Mouse (Mus musculus) B cell, adult 2 months (primary cell): Measurements from ENCODE around the gene Tlk2.
A peak's percentile ranks its signal among the peaks of the same experiment; 100 is the strongest.

Source experiments
- DNase-seq, 2 experiments: peaks; one replicate each; pipeline ENCODE4 v3.0.0; 2022

Gene Tlk2

GRCm38 (mm10) chr11:105317769-105318168 lies 139.2 kb downstream of the Tlk2 start:
- no peak for DNase-seq

DNA sequence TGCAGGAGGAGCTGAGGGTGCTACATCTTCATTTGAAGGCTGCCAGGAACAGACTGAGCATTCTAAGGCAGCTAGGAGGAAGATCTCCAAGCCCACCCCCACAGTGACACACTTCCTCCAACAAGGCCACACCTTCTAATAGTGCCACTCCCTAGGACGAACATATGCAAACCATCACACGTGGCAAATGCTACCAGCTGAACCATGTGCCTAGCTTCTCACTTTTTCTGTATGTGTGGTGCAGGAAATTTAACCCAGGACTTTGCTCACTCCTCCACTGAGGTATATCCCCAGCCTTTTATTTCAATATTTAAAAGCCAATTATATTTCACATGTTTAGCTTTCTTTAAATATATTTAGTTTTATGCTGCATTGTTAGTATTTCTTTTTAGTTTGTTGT lies 142.5 kb downstream of the Tlk2 start:
- DNase-seq: no peak

GRCm38 (mm10) chr11:105323530-105323929 lies 144.9 kb downstream of the Tlk2 start:
- DNase-seq: no peak

DNA sequence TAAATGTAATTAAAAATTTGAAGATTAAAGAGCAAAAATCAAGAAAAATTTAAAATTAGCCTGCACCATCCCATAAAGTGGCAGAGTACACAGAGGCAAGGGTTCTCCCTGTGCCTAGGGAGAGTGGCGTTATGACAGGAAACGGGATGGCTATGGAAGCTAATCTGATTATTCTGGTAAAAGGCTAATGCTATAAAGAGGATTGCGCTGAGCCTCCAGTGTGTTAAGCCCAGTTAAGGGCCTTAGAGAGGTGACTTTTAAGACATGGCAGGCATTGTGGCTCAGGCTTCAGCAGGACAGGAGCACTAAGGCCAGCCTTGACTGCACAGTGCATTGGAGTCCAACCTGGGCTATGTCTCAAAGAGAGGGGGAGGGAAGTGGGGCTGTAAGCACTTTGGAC lies 148.5 kb downstream of the Tlk2 start:
- no peak for DNase-seq

DNA sequence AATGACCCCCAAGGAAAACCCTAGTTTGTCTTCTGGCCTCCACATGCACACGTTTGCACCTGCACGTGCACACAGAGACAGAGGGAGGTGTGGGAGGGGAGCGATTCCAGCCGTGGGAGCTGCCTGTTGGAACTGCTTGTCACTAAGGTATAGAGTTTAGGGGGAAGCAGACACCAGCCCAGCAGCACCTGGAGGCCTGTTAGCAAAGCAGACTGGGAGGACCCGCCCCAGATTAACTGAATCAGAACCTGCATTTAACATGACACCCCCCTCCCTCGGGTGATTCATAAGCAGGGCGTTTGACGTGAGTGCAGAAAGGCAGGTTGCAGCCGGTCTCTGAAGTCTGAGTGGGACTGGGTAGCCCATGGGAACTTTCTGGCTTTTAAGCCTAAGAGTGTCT lies 151.4 kb downstream of the Tlk2 start:
- DNase-seq: no peak

DNA sequence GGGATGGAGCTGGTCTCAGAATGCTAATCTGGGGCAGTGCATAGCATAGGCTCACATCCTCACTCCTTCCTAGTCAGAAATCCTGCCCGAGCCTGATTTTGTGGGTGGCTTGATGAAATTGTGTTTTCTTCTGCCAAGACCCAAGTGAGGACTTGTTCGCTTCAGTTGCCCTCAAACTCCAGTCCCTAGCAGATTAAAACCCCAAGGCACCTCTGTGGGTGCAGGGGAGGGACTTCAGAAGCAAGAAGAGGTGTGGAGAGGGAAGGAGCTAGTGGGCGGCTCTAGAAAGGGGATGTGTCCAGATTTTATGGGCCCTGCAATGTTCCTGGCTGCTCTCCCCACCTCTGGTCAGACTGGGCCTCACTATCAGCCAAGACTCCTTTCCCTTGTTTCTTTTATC lies 152.5 kb downstream of the Tlk2 start:
- DNase-seq: no peak

- no peak for DNase-seq
Measured at GRCm38 (mm10) chr11:105331732-105332131, 153.1 kb downstream of the Tlk2 start.

GRCm38 (mm10) chr11:105332468-105332867 lies 153.9 kb downstream of the Tlk2 start:
- peak; percentile 26 for DNase-seq
